ENCODE assay signal across 8 mouse cellular contexts in genomic region chr11:74771234-74771633, GRCm38 (mm10). TPM values are rescaled to one million over a fixed set of nuclear protein-coding genes. Genes with fewer than 3 reads are reported as not detected.
DNase-seq lines count a peak whose midpoint lies in the region; ATAC-seq and TF ChIP-seq lines count a peak whose summit lies in the region.

No protein-coding gene starts in this region.

- DNase-seq in heart, postnatal 10 days, result no peak
- peak; percentile 74 for DNase-seq in MEL (ENCODE audit: low read depth, low spot score)
- DNase-seq in liver, embryonic 14.5 days (ENCODE audit: low read depth in 3 of 3, low spot score in 3 of 3), result no peak
- peak; percentile 29 for DNase-seq in testis, postnatal 14 days (ENCODE audit: low spot score)
- no peak for DNase-seq in spleen, adult 12 weeks (ENCODE audit: low spot score)
- DNase-seq in thymus, postnatal 4 days, result no peak

- intact Hi-C loops in heart, postnatal 10 days (cut with DNase I), result loop anchor here (2.0 kb wide), 1 partner anchor 46 kb away; the partner anchor contains the start of gene Pafah1b1

- H3K4me2 ChIP-seq in heart, embryonic 14.5 days (ENCODE audit: low read length), result peak overlapping the region; percentile 87
- H3K4me2 ChIP-seq in forebrain, embryonic 12.5 days, result peak overlapping the region; percentile 72
- H3K4me2 ChIP-seq in liver, embryonic 14.5 days (ENCODE audit: low read depth), result peak overlapping the region; percentile 84

- no peak for TF ChIP-seq POLR2A in MEL (IDR thresholded peaks at IDR 0.05; ENCODE audit: control insufficient read depth in 1 of 2, insufficient read depth in 1 of 2, low read depth in 1 of 2, low read length in 2 of 2, poor library complexity in 1 of 2)

- TF ChIP-seq RAD21 in MEL (IDR thresholded peaks at IDR 0.05; ENCODE audit: low read depth, low read length), result no peak

- TF ChIP-seq EP300 in MEL (IDR thresholded peaks at IDR 0.05; ENCODE audit: low read depth in 1 of 2, low read length in 2 of 2), result no peak
- TF ChIP-seq EP300 in liver, embryonic 14.5 days (IDR thresholded peaks at IDR 0.05; ENCODE audit: low read depth), result no peak

- no peak for TF ChIP-seq CTCF in MEL (IDR thresholded peaks at IDR 0.05 in 2 of 3, conservative IDR thresholded peaks at IDR 0.05 in 1 of 3; ENCODE audit: control insufficient read depth in 1 of 3, insufficient read depth in 1 of 3, low read depth in 2 of 3, low read length in 3 of 3, poor library complexity in 1 of 3, severe bottlenecking in 1 of 3)
- no peak for TF ChIP-seq CTCF in liver, embryonic 14.5 days (IDR thresholded peaks at IDR 0.05; ENCODE audit: low read depth)

- peaks cover 31% of the 10 kb centered on the region for H3K36me3 ChIP-seq in heart, embryonic 14.5 days (ENCODE audit: control insufficient read depth, insufficient read depth, low read length)
- peaks cover 13 to 34% of the 10 kb centered on the region in 2 experiments for H3K36me3 ChIP-seq in MEL (ENCODE audit: control insufficient read depth in 1 of 2, insufficient read depth in 2 of 2, low read length in 2 of 2)
- peaks cover 32% of the 10 kb centered on the region for H3K36me3 ChIP-seq in forebrain, embryonic 12.5 days (replicated peaks)
- peaks cover 8% of the 10 kb centered on the region for H3K36me3 ChIP-seq in liver, embryonic 14.5 days (replicated peaks; ENCODE audit: control insufficient read depth, insufficient read depth, low read depth)

- peak overlapping the region; percentile 84 for H3K9ac ChIP-seq in heart, embryonic 14.5 days (ENCODE audit: low read length)
- H3K9ac ChIP-seq in MEL (ENCODE audit: control insufficient read depth, low read depth, low read length, poor library complexity, severe bottlenecking), result peak overlapping the region; percentile 84
- H3K9ac ChIP-seq in forebrain, embryonic 12.5 days, result peak overlapping the region; percentile 87
- H3K9ac ChIP-seq in liver, embryonic 14.5 days (replicated peaks), result peak overlapping the region; percentile 85

- 10% methylated on average over 8 of the region's 8 CpGs for WGBS in heart, embryonic 14.5 days
- 14% methylated on average over 8 of the region's 8 CpGs for WGBS in forebrain, embryonic 12.5 days
- 8% methylated on average over 8 of the region's 8 CpGs for WGBS in liver, embryonic 14.5 days (ENCODE audit: insufficient replicate concordance)

- H3K9me3 ChIP-seq in heart, embryonic 14.5 days (ENCODE audit: control insufficient read depth, low read length), result no peaks in the 10 kb centered on the region
- no peaks in the 10 kb centered on the region for H3K9me3 ChIP-seq in MEL (replicated peaks; ENCODE audit: insufficient read depth, low read length)
- H3K9me3 ChIP-seq in forebrain, embryonic 12.5 days, result no peaks in the 10 kb centered on the region
- no peaks in the 10 kb centered on the region for H3K9me3 ChIP-seq in liver, embryonic 14.5 days (ENCODE audit: control insufficient read depth, low read length)

- ATAC-seq in heart, embryonic 14.5 days (ENCODE audit: insufficient number of reproducible peaks, insufficient read depth, low FRiP score, low read depth), result no peak
- no peak; the same call in 1 of the 2 replicates for ATAC-seq in forebrain, embryonic 12.5 days (ENCODE audit: low FRiP score)
- peak; percentile 38; the same call in 1 of the 2 replicates for ATAC-seq in liver, embryonic 14.5 days (ENCODE audit: insufficient read depth)

- no peaks in the 10 kb centered on the region for H3K27me3 ChIP-seq in heart, embryonic 14.5 days (ENCODE audit: control insufficient read depth, insufficient read depth, low read length)
- H3K27me3 ChIP-seq in MEL (ENCODE audit: control insufficient read depth in 1 of 2, insufficient read depth in 2 of 2, low read length in 2 of 2), result no peaks in the 10 kb centered on the region
- no peaks in the 10 kb centered on the region for H3K27me3 ChIP-seq in forebrain, embryonic 12.5 days
- no peaks in the 10 kb centered on the region for H3K27me3 ChIP-seq in liver, embryonic 14.5 days (ENCODE audit: control insufficient read depth, insufficient read depth, low read length)

- peak overlapping the region; percentile 92 to 95 for H3K27ac ChIP-seq in heart, embryonic 14.5 days (replicated peaks in 1 of 2; ENCODE audit: control insufficient read depth in 1 of 2, insufficient read depth in 1 of 2, low read depth in 2 of 2, low read length in 2 of 2)
- H3K27ac ChIP-seq in MEL (ENCODE audit: control insufficient read depth, low read depth, low read length), result peak overlapping the region; percentile 83
- peak overlapping the region; percentile 91 for H3K27ac ChIP-seq in forebrain, embryonic 12.5 days
- peak overlapping the region; percentile 73 for H3K27ac ChIP-seq in liver, embryonic 14.5 days

- peaks cover 0 to 12% of the 10 kb centered on the region in 2 experiments; a peak in 2 of 4 replicates for H3K4me1 ChIP-seq in heart, embryonic 14.5 days (ENCODE audit: control insufficient read depth in 2 of 2, insufficient read depth in 2 of 2, low read length in 2 of 2)
- H3K4me1 ChIP-seq in MEL (ENCODE audit: control insufficient read depth in 1 of 2, insufficient read depth in 2 of 2, low read length in 2 of 2), result peaks cover 10 to 26% of the 10 kb centered on the region in 2 experiments; a peak in 3 of 4 replicates
- peaks cover 16% of the 10 kb centered on the region for H3K4me1 ChIP-seq in forebrain, embryonic 12.5 days
- peaks cover 12 to 14% of the 10 kb centered on the region in 2 experiments for H3K4me1 ChIP-seq in liver, embryonic 14.5 days (replicated peaks; ENCODE audit: control insufficient read depth in 2 of 2, insufficient read depth in 2 of 2, low read length in 1 of 2)

- H3K4me3 ChIP-seq in heart, embryonic 14.5 days (ENCODE audit: control insufficient read depth in 1 of 2, insufficient read depth in 1 of 2, low read depth in 1 of 2, low read length in 2 of 2), result peak overlapping the region; percentile 80 to 90
- peak overlapping the region; percentile 68 to 78 for H3K4me3 ChIP-seq in MEL (ENCODE audit: control insufficient read depth in 1 of 2, insufficient read depth in 1 of 2, low read depth in 2 of 2, low read length in 2 of 2)
- peak overlapping the region; percentile 77 for H3K4me3 ChIP-seq in forebrain, embryonic 12.5 days (replicated peaks)
- peak overlapping the region; percentile 94 for H3K4me3 ChIP-seq in liver, embryonic 14.5 days (ENCODE audit: insufficient read depth in 1 of 2, low read depth in 2 of 2, low read length in 2 of 2)

- peaks cover 49% of the 10 kb centered on the region for H3K79me2 ChIP-seq in MEL (ENCODE audit: control insufficient read depth, insufficient read depth, low read length, poor library complexity)

TF ChIP-seq in MEL, 35 proteins besides CTCF, POLR2A, EP300 and RAD21 (continues in another document):
- TF ChIP-seq CHD2 (IDR thresholded peaks at IDR 0.05; ENCODE audit: low read length), result no peak
- 0 out of 2 replicates have a peak, but pooled peaks have one; percentile 42 for TF ChIP-seq NELFE (IDR thresholded peaks at IDR 0.05; ENCODE audit: low read depth, low read length)
- TF ChIP-seq CHD1 (IDR thresholded peaks at IDR 0.05; ENCODE audit: low read depth, low read length), result peak; percentile 93; the same call in 1 of the 2 replicates
- 0 out of 2 replicates have a peak, but pooled peaks have one; percentile 47 for TF ChIP-seq E2F4 (IDR thresholded peaks at IDR 0.05; ENCODE audit: borderline replicate concordance, low read depth, low read length)
- no peak for TF ChIP-seq POLR2AphosphoS2 (IDR thresholded peaks at IDR 0.05; ENCODE audit: low read length)
- TF ChIP-seq KAT2A (conservative IDR thresholded peaks at IDR 0.05; ENCODE audit: low read depth, low read length), result peak; percentile 36; the same call in 1 of the 2 replicates
- no peak for TF ChIP-seq ZMIZ1 (IDR thresholded peaks at IDR 0.05; ENCODE audit: low read depth, low read length)
- TF ChIP-seq SIN3A (IDR thresholded peaks at IDR 0.05; ENCODE audit: low read length), result no peak
- 0 out of 2 replicates have a peak, but pooled peaks have one; percentile 40 for TF ChIP-seq ETS1 (IDR thresholded peaks at IDR 0.05; ENCODE audit: low read depth, low read length)
- peak; percentile 76 for TF ChIP-seq MXI1 (IDR thresholded peaks at IDR 0.05; ENCODE audit: low read depth, low read length)
- peak; percentile 32; the same call in 1 of the 2 replicates for TF ChIP-seq GATA1 (IDR thresholded peaks at IDR 0.05; ENCODE audit: low read depth, low read length)
- TF ChIP-seq JUND (IDR thresholded peaks at IDR 0.05; ENCODE audit: low read depth, low read length), result peak; percentile 15; the same call in 1 of the 2 replicates

RNA-seq across cellular contexts. Expression of gene Mettl16, which starts 0.6 kb away (rescaled TPM):
- polyA plus RNA-seq in heart, embryonic 14.5 days (2014; fragmentation: Nextera tagmentation; extraction: Ambion mirVana), result 20.3 and 21.4 TPM in 2 replicates
- 10 to 100 TPM in 1 of 2 experiments, 1 to 10 TPM in 1; 9.9 to 14.7 TPM for total RNA-seq in heart, postnatal 10 days (2021)
- total RNA-seq in MEL (2012; rRNA removed), result 110 and 116 TPM in 2 replicates
- polyA plus RNA-seq in MEL (2012; ENCODE audit: insufficient read depth in 1 of 2, insufficient read length in 2 of 2, low read depth in 1 of 2, low replicate concordance in 2 of 2, missing spikeins in 1 of 2), result 10 to 100 TPM in 1 of 2 experiments, not detected in 1; 76.3 TPM
- polyA plus RNA-seq in forebrain, embryonic 12.5 days (2016; fragmentation: Nextera tagmentation; extraction: Ambion mirVana), result 56.6 and 60.4 TPM in 2 replicates
- polyA plus RNA-seq in liver, embryonic 14.5 days (2012; rRNA removed), result 3.1 and 9.3 TPM in 2 replicates
- polyA plus RNA-seq in liver, embryonic 14.5 days (2014; fragmentation: Nextera tagmentation; extraction: Ambion mirVana), result 14.6 and 16.5 TPM in 2 replicates

RNA-seq across cellular contexts. Expression of gene Pafah1b1, which starts 46.8 kb away (rescaled TPM):
- polyA plus RNA-seq in heart, embryonic 14.5 days (2014; fragmentation: Nextera tagmentation; extraction: Ambion mirVana), result 66.6 and 71.4 TPM in 2 replicates
- 100 to 1,000 TPM; 236 to 281 TPM for total RNA-seq in heart, postnatal 10 days (2021)
- 65.8 and 67.4 TPM in 2 replicates for total RNA-seq in MEL (2012; rRNA removed)
- polyA plus RNA-seq in MEL (2012; ENCODE audit: insufficient read depth in 1 of 2, insufficient read length in 2 of 2, low read depth in 1 of 2, low replicate concordance in 2 of 2, missing spikeins in 1 of 2), result 10 to 100 TPM in 1 of 2 experiments, not detected in 1; 54.5 TPM
- polyA plus RNA-seq in forebrain, embryonic 12.5 days (2016; fragmentation: Nextera tagmentation; extraction: Ambion mirVana), result 74.9 and 76.5 TPM in 2 replicates
- polyA plus RNA-seq in liver, embryonic 14.5 days (2012; rRNA removed), result 11.1 and 18.2 TPM in 2 replicates
- 42.1 and 43.8 TPM in 2 replicates for polyA plus RNA-seq in liver, embryonic 14.5 days (2014; fragmentation: Nextera tagmentation; extraction: Ambion mirVana)

RNA-seq across cellular contexts. Expression of gene Mnt, which starts 59.5 kb away (rescaled TPM):
- 3.5 and 3.7 TPM in 2 replicates for polyA plus RNA-seq in heart, embryonic 14.5 days (2014; fragmentation: Nextera tagmentation; extraction: Ambion mirVana)
- total RNA-seq in heart, postnatal 10 days (2021), result 10 to 100 TPM; 12.1 to 14.6 TPM
- 5.8 and 7.7 TPM in 2 replicates for total RNA-seq in MEL (2012; rRNA removed)
- polyA plus RNA-seq in MEL (2012; ENCODE audit: insufficient read depth in 1 of 2, insufficient read length in 2 of 2, low read depth in 1 of 2, low replicate concordance in 2 of 2, missing spikeins in 1 of 2), result 10 to 100 TPM in 1 of 2 experiments, not detected in 1; 37.3 TPM
- 7.2 and 8.1 TPM in 2 replicates for polyA plus RNA-seq in forebrain, embryonic 12.5 days (2016; fragmentation: Nextera tagmentation; extraction: Ambion mirVana)
- polyA plus RNA-seq in liver, embryonic 14.5 days (2012; rRNA removed), result 2.5 TPM in 2 replicates
- 1.0 and 1.2 TPM in 2 replicates for polyA plus RNA-seq in liver, embryonic 14.5 days (2014; fragmentation: Nextera tagmentation; extraction: Ambion mirVana)

Comparison
In these comparisons a context has a peak if more than half of its experiments do, and no peak if none do; other contexts are left out.
1. DNase-seq: peak in MEL (single experiment) and testis, postnatal 14 days (single experiment); none in heart, postnatal 10 days (0 of 2), liver, embryonic 14.5 days (0 of 3), spleen, adult 12 weeks (single experiment) and thymus, postnatal 4 days (single experiment).
2. Peak in every context shown above with its lines, with median percentiles within 50 percentile points of each other: H3K27ac ChIP-seq, H3K4me2 ChIP-seq, H3K4me3 ChIP-seq and H3K9ac ChIP-seq.